Mouse (Mus musculus) frontal cortex, adult 2 months (tissue): ENCODE data around the gene Procr. TPM values are rescaled to one million over a fixed set of nuclear protein-coding genes. Genes with fewer than 3 reads are reported as not detected.

Experiments
- DNase-seq, 2 experiments: peaks; one replicate each; pipeline ENCODE4 v3.0.0; 2022; ENCODE audit warnings: low spot score in 1 of 2; ENCODE audit errors: extremely low spot score in 1 of 2
- polyA plus RNA-seq: library from polyadenylated mRNA; depleted of rRNA; stranded (reverse); fragments of >200 nt; gene quantifications from 2 replicates; pipeline ENCODE4 v1.2.3, GENCODE M21; 2012; rRNA removed

Gene Procr
- polyA plus RNA-seq, 1 experiment: 1.5 TPM

GRCm38 (mm10) chr2:155798613-155799012 lies 47.7 kb downstream of the Procr start:
- DNase-seq: no peak

- no peak for DNase-seq
Measured at GRCm38 (mm10) chr2:155802761-155803160, 51.8 kb downstream of the Procr start.

GRCm38 (mm10) chr2:155804053-155804452 lies 53.1 kb downstream of the Procr start:
- no peak for DNase-seq

Other genes with a start within 250 kb of the Procr start
- gene Acss2, start 233.2 kb upstream of the Procr start, polyA plus RNA-seq: 65.9 and 66.7 TPM in 2 replicates
- 206 and 237 TPM in 2 replicates for gene Ggt7, start 232.9 kb upstream of the Procr start, polyA plus RNA-seq
- gene Gss, start 158.3 kb upstream of the Procr start, polyA plus RNA-seq: 13.9 and 15.4 TPM in 2 replicates
- gene Myh7b, start 139.9 kb upstream of the Procr start, polyA plus RNA-seq: 5.8 and 6.0 TPM in 2 replicates
- gene Trpc4ap, start 58.7 kb upstream of the Procr start, polyA plus RNA-seq: 152 and 159 TPM in 2 replicates
- 38.4 and 39.6 TPM in 2 replicates for gene Edem2, start 21.6 kb upstream of the Procr start, polyA plus RNA-seq
- not detected in 2 replicates for gene Gm17581, start 15.3 kb upstream of the Procr start, polyA plus RNA-seq
- 36.1 and 39.7 TPM in 2 replicates for gene Mmp24, start 24.2 kb downstream of the Procr start, polyA plus RNA-seq
- gene BC029722, start 68.3 kb downstream of the Procr start, polyA plus RNA-seq: 81.7 and 83.7 TPM in 2 replicates
- gene Eif6, start 75.8 kb downstream of the Procr start, polyA plus RNA-seq: 69.1 and 75.1 TPM in 2 replicates
- gene Fam83c, start 83.7 kb downstream of the Procr start, polyA plus RNA-seq: not detected in 2 replicates
- gene Uqcc1, start 179.2 kb downstream of the Procr start, polyA plus RNA-seq: 58.4 and 65.8 TPM in 2 replicates
- gene Gm15557, start 189.6 kb downstream of the Procr start, polyA plus RNA-seq: not detected in 2 replicates
- gene Gdf5, start 194.2 kb downstream of the Procr start, polyA plus RNA-seq: 0.08 and 0.24 TPM in 2 replicates
- gene Cep250, start 205.3 kb downstream of the Procr start, polyA plus RNA-seq: 18.1 and 18.4 TPM in 2 replicates